Mouse (Mus musculus) heart, embryonic 13.5 days (tissue): ENCODE data around the gene Umodl1. TPM values are rescaled to one million over a fixed set of nuclear protein-coding genes. Genes with fewer than 3 reads are reported as not detected.

Experiments
- ATAC-seq: fragments of 200-750 bp; cut with Nextera tagmentation; 2 replicates; pipeline ENCODE4 v1.8.0; 2017; ENCODE audit warnings: moderate TSS enrichment; ENCODE audit not compliant: insufficient number of reproducible peaks, low FRiP score, low TSS enrichment; ENCODE audit errors: extremely low read depth
- H3K27ac ChIP-seq: fragments of 300-500 bp; sonication (generic); replicated peaks from 2 replicates; pipeline ENCODE4 v1.5.1; 2015; ENCODE audit warnings: moderate library complexity, mild to moderate bottlenecking, inconsistent platforms
- H3K27me3 ChIP-seq: fragments of 300-500 bp; sonication (generic); replicated peaks from 2 replicates; pipeline ENCODE4 v1.6.1; 2015; ENCODE audit warnings: mild to moderate bottlenecking, inconsistent platforms
- H3K36me3 ChIP-seq: fragments of 300-500 bp; sonication (generic); 2 replicates; pipeline ENCODE4 v1.6.1; 2015; ENCODE audit warnings: mild to moderate bottlenecking, inconsistent platforms
- H3K4me1 ChIP-seq: fragments of 300-500 bp; sonication (generic); 2 replicates; pipeline ENCODE4 v1.6.1; 2015; ENCODE audit warnings: inconsistent platforms
- H3K4me2 ChIP-seq: fragments of 300-500 bp; sonication (generic); 2 replicates; pipeline ENCODE4 v1.6.1; 2015; ENCODE audit warnings: inconsistent platforms, mild to moderate bottlenecking, moderate library complexity
- H3K4me3 ChIP-seq: fragments of 300-500 bp; sonication (generic); 2 replicates; pipeline ENCODE4 v1.5.1; 2015; ENCODE audit warnings: moderate library complexity, mild to moderate bottlenecking, inconsistent platforms
- H3K9ac ChIP-seq: fragments of 300-500 bp; sonication (generic); 2 replicates; pipeline ENCODE4 v1.6.1; 2015; ENCODE audit warnings: inconsistent platforms, mild to moderate bottlenecking, moderate library complexity
- H3K9me3 ChIP-seq: fragments of 300-500 bp; sonication (generic); 2 replicates; pipeline ENCODE4 v1.6.1; 2016; ENCODE audit warnings: inconsistent platforms
- WGBS: fragments of 180-500 bp; shearing (Covaris S2); methylation state at CpG from one replicate; pipeline ENCODE4 v1.1.7; 2015; ENCODE audit warnings: mixed read lengths; 5-methylcytosine and 5-hydroxymethylcytosine counted together
- polyA plus RNA-seq: library from polyadenylated mRNA; unstranded; fragments of >200 nt; fragmentation: Nextera tagmentation; extraction: Ambion mirVana; gene quantifications from 2 replicates; pipeline ENCODE4 v1.2.1, GENCODE M21; 2015

Gene Umodl1
- polyA plus RNA-seq, 1 experiment from 2014 or later: 0.07 TPM

DNA sequence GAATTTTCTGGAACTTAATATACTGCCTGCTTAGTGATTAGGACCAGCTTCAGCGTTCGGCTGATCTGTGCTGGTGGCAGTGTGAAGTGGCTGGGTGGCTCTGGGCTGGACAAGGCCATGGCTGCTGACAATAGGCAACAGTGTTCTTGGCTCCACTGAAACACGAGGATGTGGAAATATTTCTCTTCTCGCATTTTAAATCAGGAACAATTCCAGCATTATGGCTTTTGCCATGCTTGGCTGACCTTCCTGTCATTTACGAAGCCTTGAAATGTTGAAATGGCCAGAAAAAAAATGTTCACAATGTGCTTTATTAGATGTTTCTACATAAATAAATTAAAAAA lies 70.3 kb downstream of the Umodl1 start:
- no peaks in the 10 kb centered on the region for H3K36me3 ChIP-seq
- H3K4me1 ChIP-seq: peaks cover 7% of the 10 kb centered on the region
- no peak overlapping the region for H3K4me3 ChIP-seq
- no peak for ATAC-seq
- H3K9ac ChIP-seq: no peak overlapping the region
- no peak overlapping the region for H3K27ac ChIP-seq
- 59% methylated on average over 5 of the region's 5 CpGs for WGBS
- H3K4me2 ChIP-seq: no peak overlapping the region
- no peaks in the 10 kb centered on the region for H3K27me3 ChIP-seq
- H3K9me3 ChIP-seq: no peaks in the 10 kb centered on the region

DNA sequence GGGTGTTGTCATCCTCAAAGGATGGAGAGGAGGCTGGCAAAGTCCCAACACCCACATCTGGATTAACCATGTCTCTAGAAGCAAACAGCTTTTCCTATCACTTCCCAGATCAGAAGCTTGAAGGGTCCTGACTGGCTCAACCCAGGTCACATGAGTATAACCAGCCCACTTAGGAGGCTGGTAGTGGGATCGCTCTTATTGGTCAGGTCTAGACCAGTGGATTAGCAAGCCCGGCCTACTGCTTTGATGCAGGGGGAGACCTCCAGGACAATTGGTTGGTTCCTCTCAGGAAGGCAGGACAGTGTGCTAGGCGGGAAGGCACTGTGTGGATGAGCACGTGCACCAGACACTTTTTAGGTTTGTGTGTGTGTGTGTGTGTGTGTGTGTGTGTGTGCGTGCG lies 72.5 kb downstream of the Umodl1 start:
- Histone ChIP-seq H3K27ac (no peak overlapping the region), H3K4me2 (no peak overlapping the region), H3K36me3 (no peaks in the 10 kb centered on the region), H3K4me3 (no peak overlapping the region), H3K4me1 (no peaks in the 10 kb centered on the region), H3K9me3 (0 out of 2 replicates have a peak, but pooled peaks cover 5% of the 10 kb centered on the region), H3K27me3 (no peaks in the 10 kb centered on the region), H3K9ac (no peak overlapping the region)
- 86% methylated on average over 6 of the region's 6 CpGs for WGBS
- ATAC-seq: no peak

DNA sequence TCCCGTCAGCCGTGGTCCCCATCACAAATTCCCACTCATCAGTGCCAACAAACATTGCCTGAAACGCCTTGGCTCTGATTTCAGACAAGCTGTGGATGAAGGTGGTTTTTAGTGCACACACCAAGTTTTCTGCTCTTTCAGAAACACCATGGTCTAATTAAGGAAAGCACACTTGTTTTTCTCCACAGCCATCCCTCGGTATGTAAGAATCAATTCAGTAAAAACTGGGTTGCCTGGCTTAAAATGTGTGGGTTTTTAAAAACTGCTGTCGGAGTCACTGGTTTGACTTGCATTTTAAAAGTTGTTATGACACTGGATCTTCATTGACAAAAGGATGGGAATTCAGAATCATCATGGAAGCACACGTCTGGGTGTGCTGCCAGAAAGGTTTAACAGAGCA lies 73.3 kb downstream of the Umodl1 start:
- H3K4me1 ChIP-seq: no peaks in the 10 kb centered on the region
- 86% methylated on average over 6 of the region's 6 CpGs for WGBS
- H3K9me3 ChIP-seq: peaks cover 9% of the 10 kb centered on the region; the same call in 1 of the 2 replicates
- H3K36me3 ChIP-seq: no peaks in the 10 kb centered on the region
- H3K4me3 ChIP-seq: no peak overlapping the region
- H3K27me3 ChIP-seq: no peaks in the 10 kb centered on the region
- no peak overlapping the region for H3K27ac ChIP-seq
- H3K4me2 ChIP-seq: no peak overlapping the region
- no peak overlapping the region for H3K9ac ChIP-seq
- ATAC-seq: no peak

DNA sequence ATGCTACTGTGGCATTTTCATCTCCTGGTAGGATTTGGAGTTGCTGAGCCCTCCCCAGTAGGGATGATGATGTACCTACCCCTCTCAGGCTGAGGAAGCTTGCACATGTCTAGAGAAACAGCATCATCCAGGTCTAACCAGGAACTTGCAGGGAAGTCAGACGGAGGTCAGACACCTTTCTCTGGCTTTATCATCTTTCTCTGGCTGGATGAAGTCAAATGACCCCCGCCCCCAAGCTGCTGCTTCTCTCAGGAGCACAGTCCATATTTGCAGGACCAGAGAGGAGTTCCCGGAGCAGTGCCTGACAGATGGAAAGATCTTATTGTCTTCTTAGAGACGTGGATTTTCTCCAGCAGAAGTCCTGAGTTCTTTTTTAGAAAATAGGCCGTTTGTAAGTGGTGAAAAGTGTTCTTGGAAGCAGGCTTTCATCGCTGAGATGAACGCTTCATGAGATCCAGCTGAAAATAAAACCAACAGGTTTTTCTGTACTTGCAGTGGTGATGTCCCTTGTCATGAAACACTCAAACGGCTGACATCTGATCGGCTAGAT lies 74.5 kb downstream of the Umodl1 start:
- H3K9me3 ChIP-seq: peaks cover 9% of the 10 kb centered on the region; the same call in 1 of the 2 replicates
- no peak overlapping the region for H3K4me3 ChIP-seq
- WGBS: 52% methylated on average over 9 of the region's 9 CpGs
- no peak overlapping the region for H3K4me2 ChIP-seq
- no peak overlapping the region for H3K27ac ChIP-seq
- no peaks in the 10 kb centered on the region for H3K36me3 ChIP-seq
- ATAC-seq: no peak
- no peak overlapping the region for H3K9ac ChIP-seq
- H3K27me3 ChIP-seq: no peaks in the 10 kb centered on the region
- H3K4me1 ChIP-seq: peaks cover 8% of the 10 kb centered on the region

DNA sequence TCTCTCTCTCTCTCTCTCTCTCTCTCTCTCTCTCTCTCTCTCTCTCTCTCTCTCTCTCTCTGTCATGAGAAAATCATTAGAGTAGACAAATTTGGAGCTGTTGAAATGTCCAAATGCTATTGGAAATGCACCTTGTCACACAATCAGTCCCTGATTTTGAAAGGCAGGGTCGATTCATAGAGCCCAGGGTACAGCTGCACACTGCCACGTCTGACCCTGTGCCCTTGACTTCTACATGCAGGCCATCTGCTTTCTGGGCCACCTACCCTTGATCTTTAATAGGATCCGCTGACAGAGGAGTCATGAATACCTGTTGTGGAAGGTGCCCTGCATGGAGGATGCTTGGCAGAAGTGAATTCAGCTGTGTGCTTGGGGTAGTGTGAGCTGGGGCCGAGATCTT lies 75.0 kb downstream of the Umodl1 start:
- no peak overlapping the region for H3K9ac ChIP-seq
- H3K27ac ChIP-seq: no peak overlapping the region
- H3K4me2 ChIP-seq: no peak overlapping the region
- H3K27me3 ChIP-seq: no peaks in the 10 kb centered on the region
- peaks cover 13% of the 10 kb centered on the region for H3K4me1 ChIP-seq
- peaks cover 9% of the 10 kb centered on the region; the same call in 1 of the 2 replicates for H3K9me3 ChIP-seq
- H3K36me3 ChIP-seq: no peaks in the 10 kb centered on the region
- 71% methylated on average over 4 of the region's 4 CpGs for WGBS
- H3K4me3 ChIP-seq: no peak overlapping the region
- no peak for ATAC-seq

DNA sequence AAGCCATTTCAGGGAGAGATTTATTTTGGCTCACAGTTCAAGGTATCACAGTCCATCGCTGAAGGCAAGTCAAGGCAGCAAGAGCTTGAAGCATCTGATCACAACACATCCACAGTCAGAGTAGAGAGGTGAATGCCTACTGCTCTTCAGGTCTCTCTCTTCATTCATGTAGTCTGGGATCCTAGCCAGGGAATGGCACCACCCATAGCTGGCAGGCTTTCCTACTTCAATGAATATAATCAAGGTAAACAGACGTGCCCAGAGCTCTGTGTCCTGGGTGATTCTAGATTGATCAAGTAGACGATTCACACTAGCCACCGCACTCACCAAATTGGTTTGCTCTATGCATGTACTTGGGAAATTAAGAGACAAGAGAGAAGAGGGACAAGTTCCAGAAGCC lies 77.9 kb downstream of the Umodl1 start:
- Histone ChIP-seq H3K36me3 (no peaks in the 10 kb centered on the region), H3K4me2 (no peak overlapping the region), H3K27me3 (no peaks in the 10 kb centered on the region), H3K4me3 (no peak overlapping the region), H3K9me3 (peaks cover 9% of the 10 kb centered on the region; the same call in 1 of the 2 replicates), H3K9ac (no peak overlapping the region), H3K27ac (no peak overlapping the region), H3K4me1 (peaks cover 20% of the 10 kb centered on the region)
- WGBS: 87% methylated on average over 4 of the region's 4 CpGs
- no peak for ATAC-seq

DNA sequence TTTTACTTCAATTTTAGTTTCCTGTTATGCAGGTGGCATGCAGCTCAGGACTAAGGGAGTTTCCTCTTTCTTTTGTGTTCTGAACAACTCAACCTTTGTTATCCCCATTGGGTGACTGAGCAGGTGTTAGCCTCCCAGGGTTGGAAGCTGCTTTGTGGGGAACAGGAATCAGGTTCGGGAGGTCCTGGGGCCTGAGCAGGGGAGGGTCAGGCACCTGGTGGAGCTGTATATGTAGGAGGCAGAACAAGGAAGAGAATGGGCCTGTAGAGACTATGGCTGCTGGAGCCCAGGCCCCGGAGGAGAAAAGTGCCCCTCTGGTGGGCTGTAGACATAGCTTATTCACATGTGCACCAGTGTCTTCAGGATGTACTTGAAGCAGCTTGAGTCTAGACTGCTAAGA lies 78.8 kb downstream of the Umodl1 start:
- Histone ChIP-seq H3K36me3 (no peaks in the 10 kb centered on the region), H3K27me3 (no peaks in the 10 kb centered on the region), H3K9me3 (peaks cover 9% of the 10 kb centered on the region; the same call in 1 of the 2 replicates), H3K4me2 (no peak overlapping the region), H3K27ac (no peak overlapping the region), H3K4me1 (peaks cover 20% of the 10 kb centered on the region), H3K4me3 (no peak overlapping the region), H3K9ac (no peak overlapping the region)
- WGBS: 70% methylated on average over 2 of the region's 2 CpGs
- ATAC-seq: no peak

DNA sequence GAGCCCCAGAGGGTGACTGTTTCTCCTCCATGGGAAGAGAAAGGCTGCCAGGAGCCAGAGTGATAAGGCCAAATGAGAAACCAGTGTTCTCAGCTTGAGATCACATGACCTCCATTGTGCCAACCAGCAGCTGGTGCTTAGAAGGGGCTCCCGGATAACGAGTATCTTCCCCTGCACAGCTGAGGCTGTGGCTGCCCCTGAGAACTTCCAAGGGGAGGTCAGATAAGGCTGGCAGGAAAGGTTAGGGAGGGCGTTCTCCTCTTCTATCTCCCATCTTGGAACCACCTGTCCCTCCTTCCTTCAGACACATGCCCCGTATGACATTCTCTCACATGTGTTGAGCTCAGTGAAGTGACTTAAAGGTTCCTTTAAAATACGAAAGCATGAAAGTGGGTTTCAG lies 79.7 kb downstream of the Umodl1 start:
- no peak; the same call in 1 of the 2 replicates for ATAC-seq
- Histone ChIP-seq H3K36me3 (no peaks in the 10 kb centered on the region), H3K4me1 (peaks cover 20% of the 10 kb centered on the region), H3K4me2 (peak overlapping the region; percentile 51), H3K27ac (peak overlapping the region; percentile 66), H3K9me3 (peaks cover 9% of the 10 kb centered on the region; the same call in 1 of the 2 replicates), H3K4me3 (0 out of 2 replicates have a peak overlapping the region, but pooled peaks have one; percentile 11), H3K27me3 (no peaks in the 10 kb centered on the region), H3K9ac (0 out of 2 replicates have a peak overlapping the region, but pooled peaks have one; percentile 33)
- WGBS: 15% methylated on average over 5 of the region's 5 CpGs

DNA sequence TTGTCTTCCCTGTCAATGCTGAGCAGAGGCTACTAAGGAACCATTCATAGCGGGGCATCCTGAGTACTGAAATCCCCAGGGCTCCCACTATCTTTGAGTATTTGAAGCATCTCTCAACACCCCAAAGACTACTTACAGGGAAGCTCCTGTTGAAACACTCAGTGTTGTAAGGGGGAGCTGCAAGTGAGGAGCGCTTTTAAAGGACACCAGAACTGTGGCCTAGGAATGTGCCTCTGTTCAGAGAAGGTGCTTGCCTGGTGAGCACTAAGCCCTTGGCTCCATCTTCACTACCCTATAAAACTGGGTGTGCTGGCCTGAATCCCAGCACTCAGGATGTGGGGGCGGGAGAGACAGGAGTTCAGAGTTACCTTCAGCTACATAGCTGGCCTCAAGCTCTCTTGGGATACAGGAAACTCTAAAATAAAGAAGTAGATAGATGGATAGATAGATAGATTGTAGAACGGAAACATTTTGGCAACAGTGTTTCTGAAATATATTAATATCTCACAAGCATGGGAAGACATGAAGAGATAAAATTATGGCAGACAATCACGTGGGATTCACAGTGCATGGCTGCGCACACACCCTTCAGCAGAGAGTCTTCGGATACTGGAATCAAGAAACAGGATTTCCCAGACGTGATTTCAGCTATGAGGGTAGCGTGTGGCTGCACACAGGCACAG lies 80.4 kb downstream of the Umodl1 start:
- 57% methylated on average over 9 of the region's 9 CpGs for WGBS
- ATAC-seq: no peak
- Histone ChIP-seq H3K27me3 (no peaks in the 10 kb centered on the region), H3K9ac (no peak overlapping the region), H3K4me3 (no peak overlapping the region), H3K9me3 (peaks cover 9% of the 10 kb centered on the region; the same call in 1 of the 2 replicates), H3K27ac (peak overlapping the region; percentile 66), H3K4me1 (peaks cover 20% of the 10 kb centered on the region), H3K4me2 (no peak overlapping the region), H3K36me3 (no peaks in the 10 kb centered on the region)

DNA sequence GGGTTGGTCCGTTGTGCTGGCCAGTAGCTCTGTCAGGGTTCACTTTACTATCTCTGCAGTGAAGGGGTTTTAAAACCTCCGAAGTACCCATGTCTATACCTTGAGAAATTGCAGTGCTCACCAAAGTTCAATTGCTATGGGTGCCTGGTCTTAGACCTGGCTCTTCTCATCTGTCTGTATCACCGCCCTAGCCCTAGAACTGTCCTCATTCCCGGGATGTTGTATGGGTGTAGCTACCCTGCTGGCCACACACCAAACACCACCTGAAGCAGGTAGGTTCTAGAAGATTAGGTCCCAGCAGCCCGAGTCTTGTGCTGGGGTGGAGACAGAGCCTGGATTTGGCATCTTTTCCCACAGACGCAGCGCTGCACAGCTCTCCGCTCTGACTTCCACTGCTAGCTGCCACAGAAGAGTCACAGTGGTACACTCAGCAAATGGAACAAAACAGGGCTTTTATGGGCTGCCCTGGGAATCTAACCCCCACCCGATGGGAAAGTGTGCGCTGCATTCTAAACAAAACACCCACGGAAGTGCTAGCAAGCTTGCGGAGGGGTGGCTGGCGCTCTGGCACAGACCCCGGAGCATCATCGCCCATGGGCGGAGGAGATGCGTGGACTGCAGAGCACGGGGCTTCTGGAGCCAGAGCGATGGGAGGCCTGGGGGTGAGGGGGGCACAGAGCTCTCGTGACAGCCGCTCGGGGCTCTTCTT lies 81.9 kb downstream of the Umodl1 start:
- peaks cover 9% of the 10 kb centered on the region; the same call in 1 of the 2 replicates for H3K9me3 ChIP-seq
- no peak overlapping the region for H3K27ac ChIP-seq
- no peak for ATAC-seq
- no peak overlapping the region for H3K9ac ChIP-seq
- H3K36me3 ChIP-seq: no peaks in the 10 kb centered on the region
- no peaks in the 10 kb centered on the region for H3K27me3 ChIP-seq
- H3K4me3 ChIP-seq: no peak overlapping the region
- 81% methylated on average over 22 of the region's 22 CpGs for WGBS
- H3K4me2 ChIP-seq: no peak overlapping the region
- peaks cover 20% of the 10 kb centered on the region for H3K4me1 ChIP-seq

DNA sequence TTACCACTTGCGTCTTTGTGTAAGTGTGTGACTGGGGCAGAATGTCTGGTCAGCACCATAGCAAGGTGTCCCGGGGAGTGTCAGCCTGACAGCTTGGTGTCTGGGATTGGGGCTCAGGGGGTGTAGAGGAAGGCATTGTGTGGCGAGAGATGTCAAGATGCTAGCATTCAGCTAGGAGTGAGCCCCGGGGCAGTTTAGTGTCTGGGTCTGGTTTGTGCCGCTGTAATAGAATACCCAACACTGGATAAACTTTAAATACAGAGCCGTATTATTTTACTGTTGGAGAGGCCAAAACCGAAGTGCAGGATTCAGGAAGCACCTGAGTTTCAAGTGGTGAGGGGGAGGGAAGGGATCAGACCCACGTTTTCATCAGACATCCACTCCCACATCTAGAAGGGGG lies 82.9 kb downstream of the Umodl1 start:
- 73% methylated on average over 8 of the region's 8 CpGs for WGBS
- Histone ChIP-seq H3K9ac (no peak overlapping the region), H3K9me3 (peaks cover 2% of the 10 kb centered on the region; the same call in 1 of the 2 replicates), H3K27ac (no peak overlapping the region), H3K27me3 (no peaks in the 10 kb centered on the region), H3K36me3 (no peaks in the 10 kb centered on the region), H3K4me2 (no peak overlapping the region), H3K4me3 (no peak overlapping the region), H3K4me1 (peaks cover 22% of the 10 kb centered on the region)
- ATAC-seq: no peak
